Mouse (Mus musculus): ENCODE results near the gene Enpp1.
"Not testable (repeated sequence)": the region's sequence is repeated elsewhere in the genome, so short reads cannot be mapped to it uniquely, and the experiment has no call there.

Enpp1 gene

DNA sequence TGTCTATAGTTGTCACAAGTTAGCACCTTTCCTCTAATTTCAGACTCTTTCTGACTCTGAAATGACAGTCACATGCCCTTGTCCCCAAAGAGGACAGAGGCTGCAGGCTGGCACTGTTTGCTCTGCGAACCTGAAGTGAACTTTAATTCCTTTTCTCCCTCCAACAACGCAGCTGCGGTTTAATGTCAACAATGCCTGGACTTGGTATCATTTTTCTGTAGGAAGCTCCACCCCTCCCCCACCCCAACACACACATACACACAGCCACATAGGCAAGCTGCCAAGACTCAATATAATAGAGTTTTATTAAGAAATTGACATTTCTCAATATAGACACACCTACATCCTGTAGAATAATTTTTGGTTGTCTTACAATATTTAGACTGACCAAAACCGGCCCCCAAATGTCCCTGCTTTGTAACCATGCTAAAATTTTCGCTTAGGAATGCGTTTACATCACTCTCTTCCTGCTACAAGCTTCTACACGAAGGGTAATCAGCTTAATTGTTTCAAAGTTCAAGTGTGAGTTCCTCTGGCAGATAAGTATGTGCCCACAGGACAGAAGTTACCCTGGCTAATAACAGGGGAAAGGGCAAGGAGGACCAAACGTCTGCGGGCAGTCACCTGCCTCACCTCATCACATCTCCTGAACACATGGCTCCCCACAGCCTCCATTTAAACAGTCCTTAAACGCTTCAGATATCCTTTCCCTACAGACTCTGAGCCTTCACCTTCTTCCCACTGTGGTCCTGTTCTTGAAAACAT, 73.5 kb downstream of the Enpp1 start:
- DNase-seq (ENCODE audit: low read depth, low spot score) = no peak

DNA sequence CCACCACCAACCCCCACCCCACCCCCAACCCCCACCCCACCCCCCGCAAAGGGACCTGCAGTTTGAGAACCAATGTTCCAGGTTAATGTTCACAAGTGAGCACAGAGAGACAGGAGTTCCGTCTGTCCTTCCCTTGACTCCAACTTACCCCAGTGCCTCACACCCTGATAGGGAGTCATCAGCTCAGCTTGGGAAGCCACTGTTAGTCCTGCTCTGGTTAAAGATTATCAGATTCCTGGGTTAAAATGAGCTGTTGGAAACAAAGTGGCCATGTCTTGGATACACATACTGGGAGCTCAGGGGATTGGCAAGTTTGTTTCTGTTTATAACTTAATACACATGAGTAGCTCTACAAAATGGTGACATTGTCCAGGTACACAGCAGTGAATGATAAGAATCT, 75.0 kb downstream of the Enpp1 start:
- no peak for DNase-seq (ENCODE audit: low read depth, low spot score)

DNA sequence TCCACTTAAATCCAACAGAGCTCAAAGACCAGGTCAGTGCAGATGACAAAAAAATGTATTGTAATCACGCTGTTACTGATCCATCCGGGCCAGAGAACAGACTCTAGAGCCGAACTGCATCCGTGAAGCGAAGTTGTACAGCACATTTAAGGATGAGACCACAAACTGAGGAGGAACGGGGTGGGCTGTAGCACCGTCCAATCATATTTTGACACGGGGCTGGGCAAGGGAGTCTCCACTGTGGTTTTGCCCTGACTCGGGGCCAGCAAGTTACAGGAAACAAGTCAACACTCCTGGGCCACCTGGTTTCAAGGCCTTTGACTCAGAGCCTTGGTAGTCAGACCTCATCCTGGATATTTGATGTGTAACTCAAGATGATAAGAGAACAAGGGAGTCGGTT, 76.1 kb downstream of the Enpp1 start:
- no peak for DNase-seq (ENCODE audit: low read depth, low spot score)

DNA sequence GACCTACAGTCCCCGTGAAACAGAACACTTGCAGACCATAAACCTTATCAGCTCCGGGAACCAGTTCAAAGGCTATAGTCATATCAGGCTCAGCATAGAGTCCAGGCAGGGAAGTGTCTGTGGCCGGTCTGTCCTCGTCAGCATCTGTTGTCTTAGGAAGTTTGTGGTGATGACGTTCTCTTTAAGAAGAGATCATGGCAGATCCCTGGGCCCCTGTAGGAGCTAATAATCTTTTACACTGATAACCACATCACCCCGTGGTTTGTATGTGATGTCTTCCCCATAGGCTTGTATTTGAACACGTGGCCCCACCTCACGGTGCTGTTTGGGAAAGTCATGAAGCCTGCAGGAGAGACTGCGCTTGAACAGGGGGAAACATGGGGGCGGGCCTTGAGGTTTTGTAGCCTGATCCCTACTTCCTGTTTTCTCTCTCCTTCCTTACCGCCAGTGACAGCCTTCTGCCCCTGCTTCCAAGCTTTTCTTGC, 76.6 kb downstream of the Enpp1 start:
- no peak for DNase-seq (ENCODE audit: low read depth, low spot score)

DNA sequence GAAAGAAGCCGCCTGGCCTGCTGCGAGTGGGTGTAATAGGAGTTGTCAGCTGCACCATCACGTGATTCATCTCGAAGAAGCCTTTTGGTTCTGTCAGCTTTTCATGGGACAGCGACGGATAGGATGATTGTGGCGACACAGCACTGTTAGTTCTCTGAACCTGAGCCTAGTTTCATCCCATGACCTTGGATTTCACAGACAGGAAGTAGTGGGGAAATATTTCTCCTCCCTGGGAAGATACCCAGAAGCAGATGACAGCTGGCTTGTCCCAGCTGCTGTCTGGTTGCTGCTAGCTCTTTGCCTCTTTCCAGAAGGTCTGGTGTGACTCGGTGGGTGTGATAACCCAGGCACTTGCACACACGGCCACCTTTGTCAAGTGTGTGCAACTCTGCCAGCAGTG, 77.7 kb downstream of the Enpp1 start:
- no peak for DNase-seq (ENCODE audit: low read depth, low spot score)

DNA sequence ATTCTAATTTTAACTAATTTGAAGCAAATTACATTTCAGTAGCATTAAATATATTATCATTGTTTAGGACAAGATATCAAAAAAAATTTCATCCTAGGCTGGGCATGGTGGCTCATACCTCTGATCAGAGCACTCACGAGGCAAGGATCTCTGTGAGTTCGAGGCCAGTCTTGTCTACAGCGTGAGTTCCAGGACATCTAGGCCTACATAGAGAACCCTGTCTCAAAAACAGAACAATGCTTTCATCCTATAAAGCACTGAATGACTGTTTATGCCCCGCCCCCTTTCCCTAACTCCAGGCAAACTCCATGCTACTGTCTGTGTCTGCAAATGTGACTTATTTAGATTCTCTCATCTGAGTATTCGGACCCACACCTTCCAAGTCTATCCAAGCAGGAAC, 80.8 kb downstream of the Enpp1 start:
- DNase-seq (ENCODE audit: low read depth, low spot score) = no peak

DNA sequence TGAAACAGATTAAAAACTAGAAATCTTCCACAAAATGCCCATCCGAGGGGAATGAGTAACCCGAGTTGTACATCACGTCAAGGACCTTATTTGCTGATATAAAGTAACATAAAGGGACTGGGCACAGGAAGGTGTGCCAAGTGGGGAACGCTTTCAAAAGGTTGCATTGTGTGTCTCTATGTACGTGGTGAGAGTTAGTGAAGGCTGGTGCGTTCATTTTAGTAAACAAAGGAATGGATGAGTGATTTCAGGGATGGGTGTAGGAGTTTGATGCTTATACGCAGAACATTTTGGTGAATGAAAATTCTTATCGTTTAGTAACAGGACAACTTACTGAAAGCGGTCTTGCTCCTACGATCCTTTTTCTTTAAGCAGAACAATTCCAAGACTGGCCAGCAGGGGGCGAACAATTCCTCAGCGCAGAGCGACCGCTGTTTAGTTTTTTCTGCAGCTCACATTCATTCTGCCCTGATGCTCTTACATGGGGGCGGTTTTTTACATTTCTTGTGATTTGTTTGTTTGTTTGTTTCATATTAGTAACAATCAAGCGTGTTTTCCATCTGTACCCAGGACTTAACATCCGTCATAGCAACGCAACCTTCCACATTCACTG, 81.4 kb downstream of the Enpp1 start:
- DNase-seq (ENCODE audit: low read depth, low spot score) = peak; percentile 78

DNA sequence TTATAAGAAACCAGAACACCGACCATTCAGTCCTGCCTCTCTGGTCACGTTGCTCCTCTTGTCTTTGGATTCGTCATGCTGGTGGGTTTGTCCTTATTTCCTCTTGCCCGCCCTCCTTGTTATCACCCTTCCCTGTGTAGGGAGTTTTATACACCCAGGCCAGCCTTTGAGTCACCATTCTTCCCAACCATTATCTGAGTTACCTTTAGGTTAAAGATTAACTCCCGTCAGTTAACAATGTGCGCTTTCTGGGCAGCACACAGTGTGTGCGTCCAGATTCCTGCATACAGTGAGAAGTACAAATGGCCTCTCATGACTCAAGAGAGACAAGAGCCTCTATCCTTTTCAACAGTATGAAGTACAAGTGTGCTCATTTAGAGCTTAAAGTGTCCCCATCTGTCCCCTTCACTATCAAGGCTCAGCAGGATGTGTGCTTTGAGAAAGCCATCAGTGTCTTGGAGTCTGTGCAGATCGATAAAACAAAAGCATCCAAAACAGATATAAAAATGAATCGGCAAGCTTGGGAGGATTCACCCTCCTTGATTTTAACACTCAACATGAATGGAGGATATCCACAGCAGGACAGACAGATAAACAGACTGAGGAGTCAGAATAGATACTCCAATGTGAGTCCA, 82.8 kb downstream of the Enpp1 start:
- DNase-seq (ENCODE audit: low read depth, low spot score) = no peak

DNA sequence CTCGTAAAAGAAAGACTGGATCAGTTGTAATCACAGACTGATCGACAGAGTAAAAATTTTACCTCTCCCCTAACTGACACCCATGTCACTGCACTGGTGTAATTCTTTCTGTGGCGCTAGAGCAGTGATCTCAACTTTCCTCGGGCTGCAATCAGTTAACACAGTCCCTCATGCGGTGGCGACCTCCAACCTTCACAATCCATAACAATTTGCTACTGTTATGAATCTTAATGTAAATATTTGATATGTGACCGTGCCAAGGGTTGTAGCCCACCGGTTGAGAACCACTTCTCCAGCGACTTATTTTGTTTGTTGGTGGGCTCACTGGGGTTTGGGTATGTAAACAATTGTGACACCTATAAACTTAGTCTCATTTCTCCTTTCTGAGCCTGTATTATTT, 83.5 kb downstream of the Enpp1 start:
- no peak for DNase-seq (ENCODE audit: low read depth, low spot score)

DNA sequence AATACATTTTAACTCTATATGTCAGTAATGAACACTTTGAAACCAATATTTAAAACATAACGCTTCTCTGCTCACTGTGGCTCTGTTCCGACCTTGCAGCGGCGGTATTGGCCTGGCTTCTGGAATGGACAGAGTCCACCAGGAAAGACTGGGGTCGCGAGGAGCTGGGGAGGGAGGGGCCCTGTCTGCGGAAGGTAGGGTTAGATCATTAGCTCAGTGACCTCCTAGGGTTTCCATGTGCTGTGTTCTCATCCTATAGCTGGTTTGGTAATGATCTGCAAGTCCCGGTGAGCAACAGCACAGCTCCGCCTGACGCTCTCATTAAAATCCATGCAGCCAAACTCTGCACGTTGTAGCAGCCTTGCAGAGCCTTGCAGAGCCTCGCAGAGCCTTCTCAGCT, 84.7 kb downstream of the Enpp1 start:
- DNase-seq (ENCODE audit: low read depth, low spot score) = no peak

DNA sequence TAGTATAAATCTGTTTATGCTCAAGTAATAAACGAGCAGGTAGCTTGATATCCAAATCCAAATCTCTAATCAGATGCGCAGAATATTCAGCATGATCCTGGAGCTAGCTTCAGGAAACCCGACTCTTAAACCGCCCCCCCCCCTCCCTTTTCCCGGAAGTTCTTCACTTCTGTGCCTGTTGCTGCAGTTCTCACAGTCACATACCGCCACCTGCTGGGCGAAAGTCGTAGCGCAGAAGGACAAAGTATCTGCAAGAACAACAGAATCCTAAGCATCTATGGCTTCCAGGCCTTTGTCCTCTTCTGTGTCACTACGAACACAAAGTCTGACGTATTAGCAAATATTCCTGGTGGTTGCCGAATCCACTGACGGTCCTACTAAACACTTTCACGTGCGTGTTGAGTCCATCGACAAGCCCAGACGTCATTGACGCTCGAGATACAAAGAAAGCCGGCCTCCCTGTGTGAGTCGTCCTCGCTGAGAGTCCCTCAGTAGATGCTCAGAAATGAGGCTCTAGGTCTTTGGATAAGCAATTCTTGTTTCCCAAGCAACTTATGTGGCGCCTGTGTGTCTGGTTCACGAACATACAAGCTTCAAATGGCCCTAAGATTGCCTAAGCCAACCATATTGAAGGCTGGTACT, 86.8 kb downstream of the Enpp1 start:
- peak; percentile 92 for DNase-seq (ENCODE audit: low read depth, low spot score)

DNA sequence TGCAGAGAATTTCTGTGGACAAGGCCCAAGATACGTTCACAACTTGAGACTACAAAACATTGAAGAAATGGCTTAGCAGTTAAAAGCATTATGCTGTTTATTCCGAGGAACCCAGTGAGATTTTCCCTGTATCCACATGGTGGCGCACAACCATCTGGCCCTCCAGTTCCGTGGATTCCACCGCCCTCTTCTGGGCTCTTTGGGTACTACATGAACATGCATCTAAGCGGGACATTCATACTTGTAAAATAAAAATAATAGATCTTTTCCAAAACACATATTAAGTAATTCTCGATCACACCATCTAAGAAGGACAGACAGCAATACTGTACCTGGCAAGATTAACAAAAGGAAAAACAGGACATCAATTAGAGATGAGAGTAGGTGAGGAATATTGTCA, 89.4 kb downstream of the Enpp1 start:
- DNase-seq (ENCODE audit: low read depth, low spot score) = peak; percentile 81

DNA sequence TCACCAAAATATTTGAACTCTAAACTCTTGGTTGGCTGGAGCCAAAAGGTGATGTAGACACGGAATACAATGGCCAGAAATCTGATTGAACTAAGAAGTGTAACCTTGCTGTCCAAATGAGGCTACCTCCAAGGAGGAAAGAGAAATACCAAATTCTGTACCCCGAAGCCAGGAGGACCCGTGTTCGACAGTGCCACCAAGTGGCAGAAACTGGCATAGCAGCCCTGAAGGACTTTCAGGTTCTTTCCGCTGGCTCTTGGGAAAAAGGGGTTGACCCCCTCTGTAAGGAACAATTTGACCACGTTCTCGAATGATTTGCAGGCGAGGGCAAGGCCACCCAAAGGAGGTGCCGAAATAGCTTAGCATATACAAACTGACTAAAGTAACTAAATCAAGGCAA, 90.4 kb downstream of the Enpp1 start:
- peak; percentile 67 for DNase-seq (ENCODE audit: low read depth, low spot score)

DNA sequence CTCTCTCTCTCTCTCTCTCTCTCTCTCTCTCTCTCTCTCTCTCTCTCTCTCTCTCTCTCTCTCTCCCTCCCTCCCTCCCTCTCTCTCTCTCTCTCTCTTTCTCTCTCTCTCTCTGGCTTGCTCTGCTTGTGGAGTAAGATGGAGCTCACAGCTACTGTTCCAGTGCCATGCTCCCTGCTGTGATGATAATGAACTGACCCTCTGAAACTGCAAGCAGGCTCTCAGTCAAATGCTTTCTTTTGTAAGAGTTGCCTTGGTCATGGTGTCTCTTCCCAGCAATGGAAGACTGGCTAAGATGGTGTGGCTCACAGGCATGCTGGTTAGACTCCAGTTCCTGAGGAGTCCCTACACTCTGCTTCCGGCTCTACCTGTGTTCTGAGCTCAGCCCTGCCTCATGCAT, 95.4 kb downstream of the Enpp1 start:
- not testable (repeated sequence) for DNase-seq (ENCODE audit: low read depth, low spot score)

DNA sequence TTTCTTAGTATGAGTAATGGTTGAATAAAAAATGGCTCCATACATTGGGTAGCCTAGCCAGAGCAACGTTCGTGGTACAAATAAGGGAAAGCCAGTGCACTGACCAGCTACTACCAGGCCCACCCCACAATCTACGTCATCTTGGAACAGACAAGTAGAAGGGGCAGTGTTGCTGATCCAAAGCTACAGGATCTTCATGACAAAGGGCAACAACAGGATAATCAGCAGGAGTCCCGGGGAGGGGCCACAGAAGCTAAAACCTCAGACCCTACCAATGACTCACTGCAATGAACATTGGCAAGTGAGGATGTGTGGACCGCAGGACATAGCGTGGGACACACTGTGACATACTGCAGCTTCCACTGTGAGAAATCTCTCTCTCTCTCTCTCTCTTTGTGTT, 96.2 kb downstream of the Enpp1 start:
- no peak for DNase-seq (ENCODE audit: low read depth, low spot score)

DNA sequence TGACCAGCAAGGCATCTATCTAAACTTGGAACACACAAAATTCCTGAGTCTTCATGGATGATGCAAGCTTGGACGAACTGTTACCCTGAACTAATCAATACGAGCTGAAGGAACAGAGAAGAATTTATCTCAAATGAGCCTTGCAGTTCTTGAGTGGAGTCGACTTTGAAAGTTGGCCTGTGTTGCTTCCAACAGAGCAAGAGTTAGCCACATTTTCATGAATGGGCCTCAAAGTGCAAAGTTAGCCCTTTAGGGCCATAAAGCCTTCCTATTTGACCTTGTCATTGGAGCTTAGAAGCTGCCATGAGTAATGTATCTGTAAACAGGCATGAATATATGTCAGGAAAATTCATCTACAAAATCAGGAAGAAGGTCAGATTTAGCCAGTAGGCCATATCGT, 97.2 kb downstream of the Enpp1 start:
- no peak for DNase-seq (ENCODE audit: low read depth, low spot score)

DNA sequence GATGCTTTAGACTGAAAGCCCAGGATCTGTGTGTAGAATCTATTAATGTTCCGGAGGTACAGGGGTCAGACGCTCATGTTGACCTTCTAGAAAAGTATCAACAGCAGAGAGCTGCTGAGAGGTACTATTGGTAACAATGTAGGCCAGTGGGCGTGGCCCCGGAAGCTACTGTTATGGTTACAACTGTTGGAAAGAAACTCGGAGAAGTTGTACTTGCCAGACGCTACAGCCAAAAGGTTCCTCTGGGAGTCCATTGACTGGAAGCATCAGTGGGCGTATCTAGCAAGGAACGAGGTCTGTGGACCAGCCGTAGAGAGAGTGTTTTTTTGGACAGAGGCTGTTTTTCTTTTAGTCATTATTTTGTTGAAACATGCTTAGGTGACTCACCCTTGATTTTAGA, 102.2 kb downstream of the Enpp1 start:
- no peak for DNase-seq (ENCODE audit: low read depth, low spot score)

DNA sequence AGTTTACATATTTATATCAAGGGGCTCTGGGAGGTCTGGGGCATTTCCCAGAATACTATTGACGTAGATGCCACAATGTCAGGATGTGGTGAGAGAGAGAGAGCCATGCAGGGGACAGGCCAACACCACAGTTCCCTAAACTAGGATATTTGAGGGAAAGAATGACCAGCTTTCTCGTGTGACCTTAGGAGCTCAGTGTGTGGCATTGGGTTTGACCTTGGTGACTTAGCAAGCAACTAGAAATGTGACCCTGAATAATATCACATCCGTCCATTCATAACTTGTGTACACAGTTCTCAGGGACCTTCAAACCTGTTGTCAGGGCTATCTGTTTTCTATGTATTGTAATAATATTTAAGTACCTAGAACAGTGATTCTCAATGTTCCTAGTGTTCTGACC, 102.8 kb downstream of the Enpp1 start:
- DNase-seq (ENCODE audit: low read depth, low spot score) = no peak

DNA sequence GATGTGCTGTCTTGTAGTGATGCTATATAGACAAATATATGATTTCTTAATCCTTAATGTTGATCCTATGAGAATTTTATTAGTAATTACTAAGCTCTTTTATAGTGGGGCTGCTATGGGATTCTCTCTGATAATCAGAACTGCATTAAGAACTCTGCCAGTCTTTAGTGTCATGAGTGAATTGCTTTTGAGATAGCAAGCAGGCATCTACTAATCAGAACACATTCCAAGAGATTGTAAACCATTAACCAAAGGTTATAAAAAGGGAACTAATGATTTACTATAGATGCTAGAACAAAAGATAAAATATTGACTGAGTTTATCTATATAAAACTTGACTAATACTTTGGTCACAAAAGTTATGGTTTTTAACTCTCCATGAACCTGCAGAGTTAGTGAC, 108.2 kb downstream of the Enpp1 start:
- DNase-seq (ENCODE audit: low read depth, low spot score) = no peak

DNA sequence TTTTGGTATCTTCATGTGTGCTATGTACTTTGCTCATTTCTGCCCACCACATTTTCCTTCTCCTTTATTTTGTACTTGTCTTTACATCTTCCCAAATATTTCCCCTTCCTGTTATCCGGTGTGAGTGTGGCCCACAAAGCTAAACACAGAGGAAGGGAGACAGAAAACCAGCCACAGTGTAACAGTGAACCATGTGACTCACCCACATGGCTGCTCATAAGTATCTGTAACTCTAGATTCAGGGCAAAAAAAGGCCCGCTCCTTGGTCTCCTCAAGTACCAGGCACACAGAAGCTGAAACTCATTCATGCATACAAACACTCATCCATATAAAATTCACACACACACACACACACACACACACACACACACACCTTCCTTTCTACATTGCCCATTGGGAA, 108.9 kb downstream of the Enpp1 start:
- DNase-seq (ENCODE audit: low read depth, low spot score) = no peak

DNA sequence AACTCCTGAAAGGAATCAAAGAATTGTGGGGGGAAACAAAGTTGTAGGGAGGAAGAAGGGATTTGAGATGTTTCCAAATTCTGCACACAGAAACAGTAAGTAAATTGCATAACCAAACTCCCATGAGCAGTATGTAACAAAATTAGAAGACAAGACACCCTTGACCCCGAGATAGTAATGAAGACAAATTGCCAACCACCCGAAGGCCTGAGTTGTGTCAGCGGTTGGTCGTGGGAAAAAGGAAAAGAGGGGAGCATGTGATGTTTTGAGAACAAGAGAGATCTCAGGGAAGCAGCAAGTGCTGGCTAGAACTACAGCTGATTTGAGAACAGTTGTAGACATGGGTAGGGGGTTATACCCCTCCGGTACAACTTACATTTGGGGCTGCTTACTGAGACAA, 112.2 kb downstream of the Enpp1 start:
- DNase-seq (ENCODE audit: low read depth, low spot score) = no peak

DNA sequence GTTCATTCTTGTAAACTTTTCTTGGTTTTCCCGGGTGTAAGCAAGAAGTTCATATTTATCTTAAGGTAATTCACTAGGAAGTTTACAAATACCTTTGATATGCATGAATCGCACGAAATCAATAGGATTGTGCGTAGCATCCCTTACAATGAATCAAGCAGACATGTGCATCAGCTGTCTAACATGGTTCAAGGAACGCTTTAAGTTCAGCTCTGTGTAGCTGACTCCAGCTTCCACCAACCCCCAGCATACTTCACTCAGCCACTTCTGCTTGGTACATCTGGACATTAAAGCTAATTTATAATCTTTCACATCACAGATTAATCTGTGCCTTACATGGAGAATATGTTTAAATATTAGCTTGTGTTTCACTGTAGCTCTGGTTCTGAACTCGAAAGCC, 113.3 kb downstream of the Enpp1 start:
- DNase-seq (ENCODE audit: low read depth, low spot score) = no peak

DNA sequence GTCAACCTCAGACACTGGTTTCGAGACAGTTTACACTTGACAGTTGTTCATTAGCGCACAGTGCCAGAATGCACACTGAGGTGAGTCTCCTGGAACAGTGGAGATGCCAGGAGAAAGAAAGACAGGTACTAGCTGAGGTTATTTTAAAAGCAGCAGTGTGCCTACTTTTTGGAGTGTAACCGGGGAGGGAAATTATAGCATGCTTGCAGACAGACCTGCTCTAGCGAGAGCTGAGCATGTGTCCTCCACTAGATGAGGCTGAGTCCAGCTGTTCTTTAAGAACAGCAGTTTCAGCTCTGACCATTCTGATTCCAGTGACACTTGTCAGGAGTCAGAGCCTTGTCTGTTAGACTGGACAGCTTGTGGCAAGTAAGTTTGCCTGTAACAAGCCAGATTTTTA, 114.2 kb downstream of the Enpp1 start:
- DNase-seq (ENCODE audit: low read depth, low spot score) = no peak
